Mouse (Mus musculus) hindbrain, embryonic 15.5 days (tissue): ENCODE results near the gene Cers3. TPM values are rescaled to one million over a fixed set of nuclear protein-coding genes. Genes with fewer than 3 reads are reported as not detected.
A peak's percentile ranks its signal among the peaks of the same experiment; 100 is the strongest.

Experiments
- ATAC-seq: fragments of 200-750 bp; cut with Nextera tagmentation; 2 replicates; pipeline ENCODE4 v1.8.0; 2017; ENCODE audit warnings: low read depth, moderate number of reproducible peaks, moderate TSS enrichment; ENCODE audit not compliant: low FRiP score
- H3K27ac ChIP-seq: fragments of 300-500 bp; sonication (generic); replicated peaks from 2 replicates; pipeline ENCODE4 v1.5.1; 2015; ENCODE audit warnings: mild to moderate bottlenecking, inconsistent platforms
- H3K27me3 ChIP-seq: fragments of 300-500 bp; sonication (generic); 2 replicates; pipeline ENCODE4 v1.6.1; 2015; ENCODE audit warnings: control low read depth, inconsistent platforms
- H3K36me3 ChIP-seq: fragments of 300-500 bp; sonication (generic); 2 replicates; pipeline ENCODE4 v1.6.1; 2015; ENCODE audit warnings: control low read depth, inconsistent platforms
- H3K4me1 ChIP-seq: fragments of 300-500 bp; sonication (generic); replicated peaks from 2 replicates; pipeline ENCODE4 v1.6.1; 2015; ENCODE audit warnings: control low read depth, inconsistent platforms
- H3K4me2 ChIP-seq: fragments of 300-500 bp; sonication (generic); 2 replicates; pipeline ENCODE4 v1.6.1; 2015; ENCODE audit warnings: moderate library complexity, mild to moderate bottlenecking, inconsistent platforms
- H3K4me3 ChIP-seq: fragments of 300-500 bp; sonication (generic); 2 replicates; pipeline ENCODE4 v1.5.1; 2015; ENCODE audit warnings: mild to moderate bottlenecking, inconsistent platforms
- H3K9ac ChIP-seq: fragments of 300-500 bp; sonication (generic); 2 replicates; pipeline ENCODE4 v1.6.1; 2015; ENCODE audit warnings: inconsistent platforms
- H3K9me3 ChIP-seq: fragments of 300-500 bp; sonication (generic); 2 replicates; pipeline ENCODE4 v1.6.1; 2016; ENCODE audit warnings: control low read depth, inconsistent platforms
- whole genome bisulfite sequencing: fragments of 180-500 bp; shearing (Covaris S2); methylation state at CpG from one replicate; pipeline ENCODE4 v1.1.7; 2015; 5-methylcytosine and 5-hydroxymethylcytosine counted together
- polyA plus RNA-seq: library from polyadenylated mRNA; unstranded; fragments of >200 nt; fragmentation: Nextera tagmentation; extraction: Ambion mirVana; gene quantifications from 2 replicates; pipeline ENCODE4 v1.2.1, GENCODE M21; 2015

Cers3 gene
- polyA plus RNA-seq, 1 experiment from 2014 or later, result 0.52 TPM

DNA sequence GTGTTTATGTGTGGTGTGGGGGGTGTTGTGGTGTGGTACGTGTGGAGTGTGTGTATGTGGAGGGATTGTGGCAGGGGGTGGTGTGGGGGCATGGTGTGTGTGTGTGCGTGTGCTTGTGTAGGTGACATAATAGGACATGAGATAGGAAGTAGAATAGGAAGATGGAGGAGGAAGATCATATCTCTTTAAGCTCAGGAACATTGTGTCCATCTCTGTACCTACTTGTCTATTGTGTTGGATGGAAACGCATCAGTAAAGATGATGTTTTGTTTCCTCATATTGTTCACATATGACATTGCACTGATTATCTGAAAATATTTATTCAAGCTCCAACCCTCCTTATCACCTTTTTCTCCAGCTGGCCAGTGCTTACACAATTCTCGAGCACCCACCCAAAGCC, 5.9 kb upstream of the Cers3 start:
- Histone ChIP-seq H3K4me2 (no peak overlapping the region), H3K4me3 (no peak overlapping the region), H3K27me3 (no peaks in the 10 kb centered on the region), H3K27ac (no peak overlapping the region), H3K9me3 (no peaks in the 10 kb centered on the region), H3K4me1 (0 out of 2 replicates have a peak, but pooled peaks cover 2% of the 10 kb centered on the region), H3K36me3 (no peaks in the 10 kb centered on the region), H3K9ac (no peak overlapping the region)
- 96% methylated on average over 4 of the region's 4 CpGs for WGBS
- ATAC-seq, result no peak

DNA sequence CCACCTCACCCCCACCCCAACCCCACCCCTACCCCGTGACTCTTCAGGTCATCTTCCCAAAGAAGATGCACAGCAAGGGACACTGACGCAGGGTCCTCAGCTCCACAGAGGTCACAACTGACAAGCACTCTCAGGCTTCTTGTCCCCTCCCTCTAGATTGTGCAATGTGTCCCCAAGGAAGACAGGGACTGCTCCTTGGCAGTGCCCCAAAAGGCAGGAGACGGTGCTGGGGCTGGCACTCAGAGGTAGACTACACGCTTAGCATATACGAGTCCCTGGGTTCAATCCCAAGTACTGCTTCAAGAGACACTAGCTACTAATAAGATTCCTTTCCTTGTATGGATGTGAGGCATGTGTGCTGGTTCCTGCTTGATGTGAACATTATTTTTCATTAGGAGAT, 2.3 kb upstream of the Cers3 start:
- Histone ChIP-seq H3K9ac (no peak overlapping the region), H3K27ac (no peak overlapping the region), H3K9me3 (no peaks in the 10 kb centered on the region), H3K27me3 (no peaks in the 10 kb centered on the region), H3K4me1 (0 out of 2 replicates have a peak, but pooled peaks cover 2% of the 10 kb centered on the region), H3K4me2 (no peak overlapping the region), H3K36me3 (no peaks in the 10 kb centered on the region), H3K4me3 (no peak overlapping the region)
- WGBS, result 67% methylated on average over 5 of the region's 5 CpGs
- no peak for ATAC-seq

DNA sequence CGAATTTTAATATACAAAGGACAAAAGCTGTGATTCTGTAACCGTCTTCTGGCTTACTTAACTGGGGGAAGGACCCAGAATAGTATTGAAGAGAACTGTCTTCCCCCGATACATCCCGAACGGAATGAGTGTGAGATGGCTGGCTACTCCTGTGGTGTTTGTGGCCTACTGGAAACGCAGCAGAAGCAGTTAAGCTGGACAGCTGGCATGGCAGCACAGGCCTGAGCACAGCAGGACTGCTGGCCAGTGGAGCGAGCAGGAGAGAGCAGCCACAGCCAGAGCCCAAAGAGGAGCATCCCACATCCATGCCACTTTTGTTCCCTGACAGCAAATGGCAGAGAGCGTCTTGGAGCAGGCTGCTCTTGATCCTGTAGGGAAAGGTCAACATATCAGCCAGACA, 1.9 kb upstream of the Cers3 start:
- Histone ChIP-seq H3K4me2 (no peak overlapping the region), H3K4me3 (no peak overlapping the region), H3K9ac (no peak overlapping the region), H3K9me3 (no peaks in the 10 kb centered on the region), H3K27me3 (no peaks in the 10 kb centered on the region), H3K4me1 (0 out of 2 replicates have a peak, but pooled peaks cover 2% of the 10 kb centered on the region), H3K27ac (no peak overlapping the region), H3K36me3 (no peaks in the 10 kb centered on the region)
- ATAC-seq, result peak; percentile 59; the same call in 1 of the 2 replicates
- WGBS, result 52% methylated on average over 8 of the region's 8 CpGs

DNA sequence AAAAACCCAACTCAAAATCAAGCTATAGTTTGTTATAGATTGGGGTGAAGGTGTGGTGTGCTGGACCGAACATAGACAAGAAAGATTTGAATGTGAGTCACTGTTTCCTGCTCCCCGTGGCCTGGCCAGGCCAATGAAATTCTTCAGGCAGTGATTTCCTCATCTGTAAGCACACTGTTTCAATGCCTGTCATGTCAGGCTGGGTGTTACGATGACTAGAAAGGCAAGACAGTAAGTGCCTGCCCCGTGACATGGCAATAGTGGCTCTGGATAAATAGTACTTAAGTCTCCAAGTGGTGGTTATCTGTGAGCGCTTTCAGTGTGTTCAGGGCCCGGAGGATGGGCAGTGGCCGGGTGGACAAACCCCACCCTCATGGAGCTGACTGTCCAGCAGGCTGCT, 3.7 kb downstream of the Cers3 start:
- no peak overlapping the region for H3K4me2 ChIP-seq
- no peak overlapping the region for H3K9ac ChIP-seq
- no peak overlapping the region for H3K27ac ChIP-seq
- H3K4me3 ChIP-seq, result no peak overlapping the region
- WGBS, result 84% methylated on average over 7 of the region's 7 CpGs
- H3K27me3 ChIP-seq, result no peaks in the 10 kb centered on the region
- no peaks in the 10 kb centered on the region for H3K9me3 ChIP-seq
- no peaks in the 10 kb centered on the region for H3K36me3 ChIP-seq
- ATAC-seq, result no peak
- no peaks in the 10 kb centered on the region for H3K4me1 ChIP-seq

DNA sequence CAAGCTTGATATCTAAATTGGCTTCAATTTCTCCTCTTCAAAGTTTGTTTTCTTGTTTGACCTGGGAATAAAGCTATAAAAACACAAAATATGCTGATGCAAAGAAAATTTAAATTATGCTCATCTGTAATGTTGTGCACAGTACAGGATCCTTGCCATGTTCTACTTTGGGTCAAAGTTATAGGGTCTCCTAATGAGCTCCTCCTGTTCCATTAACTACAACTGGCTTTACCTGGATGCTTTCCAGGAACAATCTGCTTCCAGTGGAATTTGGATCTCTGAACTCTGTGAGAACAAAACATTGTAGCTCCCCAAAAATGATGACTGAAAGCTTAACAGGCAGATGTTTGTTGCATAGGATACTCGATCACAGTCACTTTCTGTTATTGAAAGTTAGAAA, 6.7 kb downstream of the Cers3 start:
- Histone ChIP-seq H3K4me2 (no peak overlapping the region), H3K4me3 (no peak overlapping the region), H3K36me3 (no peaks in the 10 kb centered on the region), H3K27me3 (no peaks in the 10 kb centered on the region), H3K9me3 (no peaks in the 10 kb centered on the region), H3K9ac (no peak overlapping the region), H3K27ac (no peak overlapping the region), H3K4me1 (no peaks in the 10 kb centered on the region)
- no peak for ATAC-seq
- WGBS, result 86% methylated on average over 1 of the region's 1 CpGs

DNA sequence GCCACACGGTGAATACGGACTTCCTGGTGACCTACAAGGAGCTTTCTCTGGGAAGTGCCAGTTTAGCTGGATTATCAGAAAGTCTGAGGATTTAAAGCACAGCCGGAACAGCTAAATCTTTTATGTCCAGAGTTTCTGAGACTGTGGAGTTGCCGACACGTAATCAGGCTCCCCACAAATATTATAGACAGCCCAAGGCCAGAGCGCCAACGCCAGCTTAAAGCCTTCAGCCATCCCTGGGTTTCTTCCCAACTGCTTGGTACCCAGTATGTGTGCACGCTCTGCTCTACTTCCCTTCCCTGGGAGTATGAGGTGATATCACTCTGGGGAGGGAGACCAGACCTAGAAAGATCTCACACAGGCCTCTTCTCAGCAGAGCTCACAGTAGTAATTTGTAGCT, 10.5 kb downstream of the Cers3 start:
- Histone ChIP-seq H3K27me3 (no peaks in the 10 kb centered on the region), H3K9ac (no peak overlapping the region), H3K4me3 (no peak overlapping the region), H3K36me3 (no peaks in the 10 kb centered on the region), H3K4me1 (no peaks in the 10 kb centered on the region), H3K9me3 (no peaks in the 10 kb centered on the region), H3K4me2 (no peak overlapping the region), H3K27ac (no peak overlapping the region)
- WGBS, result 86% methylated on average over 8 of the region's 8 CpGs
- ATAC-seq, result no peak

DNA sequence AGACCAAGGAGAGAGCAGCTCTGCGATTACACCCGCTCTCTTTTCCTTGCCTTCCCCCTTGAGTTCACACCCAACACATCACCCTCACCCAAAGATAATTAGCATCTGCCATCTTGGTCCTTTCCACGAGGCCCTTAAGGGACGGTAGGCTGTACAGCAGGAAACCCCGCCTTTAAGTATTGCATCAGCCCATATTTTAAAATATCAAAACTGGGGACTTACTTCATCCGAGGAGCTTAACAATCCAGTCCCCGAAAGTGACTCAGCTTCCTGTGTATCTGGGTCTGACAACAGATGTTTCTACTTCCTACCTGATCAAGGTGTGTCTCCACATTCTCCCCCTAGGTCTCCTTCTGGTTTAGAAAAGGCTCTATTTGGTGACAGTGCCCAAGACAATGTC, 12.3 kb downstream of the Cers3 start:
- no peak overlapping the region for H3K9ac ChIP-seq
- H3K4me2 ChIP-seq, result no peak overlapping the region
- no peak overlapping the region for H3K4me3 ChIP-seq
- H3K27me3 ChIP-seq, result no peaks in the 10 kb centered on the region
- no peaks in the 10 kb centered on the region for H3K36me3 ChIP-seq
- ATAC-seq, result no peak
- WGBS, result 92% methylated on average over 7 of the region's 7 CpGs
- no peaks in the 10 kb centered on the region for H3K4me1 ChIP-seq
- H3K27ac ChIP-seq, result no peak overlapping the region
- H3K9me3 ChIP-seq, result no peaks in the 10 kb centered on the region

DNA sequence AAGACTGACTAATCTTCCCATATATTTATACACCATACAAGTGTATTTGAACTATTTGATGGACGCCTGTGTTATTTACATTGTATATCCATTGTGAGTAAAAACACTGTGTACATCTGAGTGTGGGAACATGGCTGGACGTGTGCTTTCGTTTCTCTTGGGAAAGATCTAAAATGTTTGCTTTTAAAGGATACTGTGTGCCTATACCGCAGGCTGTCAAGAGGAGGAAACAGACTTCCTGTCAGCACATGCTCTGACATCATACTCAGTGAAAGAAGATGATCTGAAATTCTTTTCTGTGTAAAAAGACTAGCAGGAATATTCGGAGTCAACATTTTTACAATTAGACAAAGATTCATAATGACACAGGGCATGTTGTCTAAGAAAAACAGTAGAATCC, 26.6 kb downstream of the Cers3 start:
- no peak overlapping the region for H3K27ac ChIP-seq
- no peaks in the 10 kb centered on the region for H3K9me3 ChIP-seq
- WGBS, result 81% methylated on average over 5 of the region's 5 CpGs
- H3K4me2 ChIP-seq, result no peak overlapping the region
- no peaks in the 10 kb centered on the region for H3K4me1 ChIP-seq
- H3K4me3 ChIP-seq, result no peak overlapping the region
- no peaks in the 10 kb centered on the region for H3K27me3 ChIP-seq
- no peak for ATAC-seq
- H3K36me3 ChIP-seq, result no peaks in the 10 kb centered on the region
- H3K9ac ChIP-seq, result no peak overlapping the region

DNA sequence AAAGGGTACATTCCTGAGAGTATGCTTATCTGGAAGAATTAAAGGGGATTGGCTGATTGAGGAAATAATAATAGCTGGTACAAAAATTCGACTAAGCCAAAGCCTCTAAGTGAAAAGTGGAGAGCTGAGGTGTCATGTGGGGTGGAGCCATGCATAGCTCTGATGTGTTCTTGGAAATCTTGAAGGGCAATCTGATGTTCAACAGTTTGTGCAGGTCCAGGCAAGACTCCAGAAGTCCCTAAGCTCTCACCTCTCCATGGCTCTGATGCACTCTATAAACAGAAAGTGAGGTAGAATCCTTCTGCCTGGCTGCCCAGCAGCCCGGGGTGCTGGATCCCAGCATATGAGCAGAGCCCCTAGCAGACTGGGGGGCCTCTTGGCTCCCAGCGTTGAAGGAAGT, 27.4 kb downstream of the Cers3 start:
- no peak overlapping the region for H3K9ac ChIP-seq

DNA sequence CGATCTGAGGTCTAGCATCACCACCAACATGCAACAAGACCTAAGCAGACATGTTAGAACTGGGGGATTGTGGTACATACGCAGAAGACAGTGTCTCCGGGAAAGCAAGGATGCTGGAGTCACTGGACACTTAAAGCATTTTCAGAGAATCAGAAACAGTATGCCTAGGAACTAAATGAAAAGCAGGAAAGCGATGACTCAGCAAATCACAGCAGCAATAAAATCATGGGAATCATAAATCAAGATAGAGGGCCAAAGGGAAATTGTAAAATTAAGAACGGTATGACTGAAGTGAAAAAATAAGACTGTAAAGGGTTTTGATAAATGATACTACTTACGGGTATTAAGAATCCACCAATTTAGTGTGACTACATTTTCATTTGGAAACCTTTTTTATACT, 27.9 kb downstream of the Cers3 start:
- Histone ChIP-seq H3K4me2 (no peak overlapping the region), H3K4me1 (no peaks in the 10 kb centered on the region), H3K9me3 (no peaks in the 10 kb centered on the region), H3K27me3 (no peaks in the 10 kb centered on the region), H3K9ac (no peak overlapping the region), H3K36me3 (no peaks in the 10 kb centered on the region), H3K27ac (no peak overlapping the region), H3K4me3 (no peak overlapping the region)
- no peak for ATAC-seq
- WGBS, result 88% methylated on average over 6 of the region's 6 CpGs

More for the DNA sequence above, 27.4 kb downstream of the Cers3 start:
- no peak overlapping the region for H3K4me2 ChIP-seq
- 84% methylated on average over 3 of the region's 3 CpGs for WGBS
- ATAC-seq, result no peak
- H3K4me3 ChIP-seq, result no peak overlapping the region
- H3K9me3 ChIP-seq, result no peaks in the 10 kb centered on the region
- H3K4me1 ChIP-seq, result no peaks in the 10 kb centered on the region
- H3K27me3 ChIP-seq, result no peaks in the 10 kb centered on the region
- no peak overlapping the region for H3K27ac ChIP-seq
- H3K36me3 ChIP-seq, result no peaks in the 10 kb centered on the region

DNA sequence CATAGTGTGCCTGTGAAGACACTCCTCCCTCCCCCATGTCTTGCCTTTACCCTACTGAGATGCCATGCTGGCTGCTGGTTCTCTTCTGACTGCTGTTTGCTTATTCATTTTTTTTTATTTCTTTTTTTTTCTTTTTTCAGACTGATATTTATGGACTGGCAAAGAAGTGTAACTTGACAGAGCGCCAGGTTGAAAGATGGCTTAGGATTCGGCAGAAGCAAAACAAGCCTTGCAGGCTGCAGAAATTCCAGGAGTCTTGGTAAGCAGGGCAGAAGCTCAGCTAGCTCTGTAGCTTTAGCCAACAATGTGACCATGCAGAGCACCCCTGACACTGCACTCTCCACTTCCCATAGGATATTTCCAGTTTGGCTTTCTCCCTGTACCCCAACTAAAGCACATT, 36.1 kb downstream of the Cers3 start:
- H3K4me3 ChIP-seq, result no peak overlapping the region

DNA sequence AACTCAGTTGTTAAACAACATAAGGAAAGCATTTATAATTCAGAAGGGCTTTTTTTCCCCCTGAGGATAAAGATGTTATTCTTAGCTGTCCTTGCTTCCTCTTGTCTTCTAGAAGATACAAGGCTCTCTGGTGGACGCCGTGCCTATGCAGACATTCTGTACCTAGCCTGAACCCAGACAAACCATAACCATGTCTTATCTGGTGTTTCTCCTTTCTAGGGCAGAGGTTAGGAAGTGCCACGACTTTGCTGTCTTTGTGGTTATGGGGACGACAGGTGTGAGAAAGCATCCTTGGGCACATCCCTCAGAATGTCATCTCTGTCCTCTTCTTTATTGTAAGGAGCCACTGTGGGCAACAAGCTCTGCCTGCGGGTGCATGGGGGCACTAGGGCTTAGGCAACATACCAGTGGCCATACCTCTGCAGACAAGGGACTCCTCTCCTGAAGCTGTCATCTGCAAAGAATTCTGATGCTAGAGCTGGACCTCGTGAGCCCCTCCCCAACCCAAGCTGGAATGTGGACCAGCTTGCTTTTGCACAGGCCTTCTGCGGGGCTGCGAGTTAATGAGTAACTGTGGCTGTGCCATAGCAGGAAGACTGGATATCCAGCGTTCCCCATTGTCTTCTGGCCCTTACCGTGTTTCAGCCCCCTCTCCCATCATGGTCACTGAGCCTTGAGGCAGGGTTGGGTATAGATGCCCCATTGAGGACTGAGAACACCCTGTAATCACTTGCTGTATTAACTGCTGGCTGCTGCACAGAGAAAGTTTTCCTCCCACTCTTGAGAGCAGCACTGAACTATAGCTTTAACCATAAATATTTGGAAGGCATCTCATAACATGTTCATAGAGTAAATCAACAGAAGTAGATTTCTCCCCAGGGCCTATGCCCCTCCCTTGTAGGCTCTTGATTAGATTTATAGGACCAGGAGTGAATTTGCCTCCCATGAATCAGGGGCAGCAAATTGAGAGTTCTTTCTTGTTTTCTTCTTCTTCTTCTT, 36.9 kb downstream of the Cers3 start:
- Histone ChIP-seq H3K36me3 (no peaks in the 10 kb centered on the region), H3K27ac (no peak overlapping the region), H3K4me3 (no peak overlapping the region), H3K9me3 (no peaks in the 10 kb centered on the region), H3K4me1 (no peaks in the 10 kb centered on the region), H3K4me2 (no peak overlapping the region), H3K27me3 (no peaks in the 10 kb centered on the region), H3K9ac (no peak overlapping the region)
- WGBS, result 60% methylated on average over 10 of the region's 10 CpGs
- ATAC-seq, result no peak

More for the DNA sequence above, 36.1 kb downstream of the Cers3 start:
- no peak for ATAC-seq
- 76% methylated on average over 2 of the region's 2 CpGs for WGBS
- H3K4me1 ChIP-seq, result no peaks in the 10 kb centered on the region
- H3K9ac ChIP-seq, result no peak overlapping the region
- no peak overlapping the region for H3K4me2 ChIP-seq
- H3K27me3 ChIP-seq, result no peaks in the 10 kb centered on the region
- no peaks in the 10 kb centered on the region for H3K36me3 ChIP-seq
- H3K9me3 ChIP-seq, result no peaks in the 10 kb centered on the region
- H3K27ac ChIP-seq, result no peak overlapping the region
